Mouse (Mus musculus): ENCODE measurements around the gene Clasp2. TPM values are rescaled to one million over a fixed set of nuclear protein-coding genes. Genes with fewer than 3 reads are reported as not detected.

The Clasp2 gene
- polyA plus RNA-seq, 1 experiment, result 16.8 TPM

DNA sequence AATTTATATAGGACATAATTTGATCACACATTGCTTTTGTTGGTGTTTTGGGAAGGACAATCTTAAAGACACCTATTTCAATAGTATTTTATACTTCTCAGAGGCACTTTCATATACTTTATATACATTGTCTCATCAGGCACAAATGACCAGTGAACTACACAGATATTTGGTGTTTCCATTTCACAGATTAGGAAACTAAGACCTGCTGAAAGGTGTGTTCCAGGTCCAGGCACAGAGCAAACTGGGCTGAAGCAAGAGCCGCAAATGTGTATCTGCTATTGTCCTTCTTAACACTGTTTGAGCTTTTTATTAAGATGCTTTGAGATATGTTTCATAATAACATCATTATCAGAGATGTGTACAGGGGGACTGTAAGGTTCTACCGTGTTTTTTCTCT is 52.7 kb downstream of the Clasp2 start:
- H3K27ac ChIP-seq (ENCODE audit: control insufficient read depth, insufficient read depth, low read depth, low read length, poor library complexity), result no peak overlapping the region
- no peak overlapping the region for H3K4me3 ChIP-seq (replicated peaks; ENCODE audit: control insufficient read depth, low read depth, low read length)
- H3K4me1 ChIP-seq (ENCODE audit: control insufficient read depth, insufficient read depth, low read length), result no peaks in the 10 kb centered on the region; the same call in 1 of the 2 replicates
- 60% methylated on average over 2 of the region's 2 CpGs for WGBS
- TF ChIP-seq POLR2A (IDR thresholded peaks at IDR 0.05; ENCODE audit: borderline replicate concordance, control insufficient read depth, low read depth, low read length) (no peak), CTCF (IDR thresholded peaks at IDR 0.05; ENCODE audit: control insufficient read depth, insufficient read depth, low read length) (no peak)

DNA sequence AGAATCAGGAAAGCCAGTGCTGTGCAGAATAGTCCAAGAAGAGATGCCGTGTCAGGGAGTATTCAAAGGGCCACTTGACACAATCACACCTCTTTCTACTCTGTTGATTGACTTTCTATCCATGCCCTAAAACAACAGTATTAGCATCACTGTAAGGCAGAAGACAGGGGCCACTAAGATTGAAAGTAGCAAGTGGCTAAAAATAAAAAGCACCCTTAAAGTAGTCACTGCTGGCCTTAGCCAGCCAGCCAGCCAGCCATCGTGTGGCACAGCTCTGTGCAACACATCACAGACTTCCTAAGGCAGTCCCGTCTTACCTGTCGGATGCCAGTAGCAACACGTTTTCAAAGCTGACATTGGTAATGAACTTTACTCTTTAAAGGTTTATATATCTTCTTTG is 55.9 kb downstream of the Clasp2 start:
- TF ChIP-seq CTCF (IDR thresholded peaks at IDR 0.05; ENCODE audit: control insufficient read depth, insufficient read depth, low read length), result no peak
- no peak for TF ChIP-seq POLR2A (IDR thresholded peaks at IDR 0.05; ENCODE audit: borderline replicate concordance, control insufficient read depth, low read depth, low read length)
- 86% methylated on average over 5 of the region's 5 CpGs for WGBS
- no peaks in the 10 kb centered on the region; the same call in 1 of the 2 replicates for H3K4me1 ChIP-seq (ENCODE audit: control insufficient read depth, insufficient read depth, low read length)

GRCm38 (mm10) chr9:113800671-113801070 is 59.4 kb downstream of the Clasp2 start:
- Histone ChIP-seq H3K4me3 (replicated peaks; ENCODE audit: control insufficient read depth, low read depth, low read length) (no peak overlapping the region), H3K27ac (ENCODE audit: control insufficient read depth, insufficient read depth, low read depth, low read length, poor library complexity) (no peak overlapping the region), H3K4me1 (ENCODE audit: control insufficient read depth, insufficient read depth, low read length) (no peaks in the 10 kb centered on the region; the same call in 1 of the 2 replicates)
- TF ChIP-seq CTCF (IDR thresholded peaks at IDR 0.05; ENCODE audit: control insufficient read depth, insufficient read depth, low read length) (no peak), POLR2A (IDR thresholded peaks at IDR 0.05; ENCODE audit: borderline replicate concordance, control insufficient read depth, low read depth, low read length) (no peak)
- WGBS, result 42% methylated on average over 3 of the region's 3 CpGs

More for the DNA sequence above, 55.9 kb downstream of the Clasp2 start:
- H3K4me3 ChIP-seq (replicated peaks; ENCODE audit: control insufficient read depth, low read depth, low read length), result no peak overlapping the region
- no peak overlapping the region for H3K27ac ChIP-seq (ENCODE audit: control insufficient read depth, insufficient read depth, low read depth, low read length, poor library complexity)

DNA sequence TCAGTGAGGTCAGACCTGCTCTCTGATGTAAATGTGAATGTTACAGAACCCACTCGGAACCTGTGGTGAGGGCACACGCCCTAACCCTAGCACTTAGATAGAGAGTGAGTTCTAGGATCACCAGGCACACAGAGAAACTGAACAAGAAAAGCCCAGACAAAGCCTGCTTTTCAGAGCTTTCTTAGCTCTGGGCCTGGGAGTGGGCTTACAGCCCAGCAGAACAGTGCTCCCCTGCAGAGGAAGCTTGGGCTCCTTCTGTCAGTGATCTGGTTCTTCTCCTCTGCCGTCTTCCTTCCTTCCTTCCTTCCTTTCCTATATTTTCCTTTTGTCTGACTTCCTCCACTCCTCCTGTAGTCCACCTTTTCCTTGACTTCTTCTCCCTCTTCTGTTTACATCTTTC is 61.5 kb downstream of the Clasp2 start:
- WGBS, result 69% methylated on average over 3 of the region's 3 CpGs
- no peak for TF ChIP-seq CTCF (IDR thresholded peaks at IDR 0.05; ENCODE audit: control insufficient read depth, insufficient read depth, low read length)
- TF ChIP-seq POLR2A (IDR thresholded peaks at IDR 0.05; ENCODE audit: borderline replicate concordance, control insufficient read depth, low read depth, low read length), result no peak

GRCm38 (mm10) chr9:113803751-113804150 is 62.5 kb downstream of the Clasp2 start:
- 74% methylated on average over 2 of the region's 2 CpGs for WGBS
- H3K4me3 ChIP-seq (replicated peaks; ENCODE audit: control insufficient read depth, low read depth, low read length), result no peak overlapping the region
- no peaks in the 10 kb centered on the region; the same call in 1 of the 2 replicates for H3K4me1 ChIP-seq (ENCODE audit: control insufficient read depth, insufficient read depth, low read length)
- H3K27ac ChIP-seq (ENCODE audit: control insufficient read depth, insufficient read depth, low read depth, low read length, poor library complexity), result no peak overlapping the region
- TF ChIP-seq POLR2A (IDR thresholded peaks at IDR 0.05; ENCODE audit: borderline replicate concordance, control insufficient read depth, low read depth, low read length), result no peak
- TF ChIP-seq CTCF (IDR thresholded peaks at IDR 0.05; ENCODE audit: control insufficient read depth, insufficient read depth, low read length), result no peak

More for the DNA sequence above, 61.5 kb downstream of the Clasp2 start:
- Histone ChIP-seq H3K4me3 (replicated peaks; ENCODE audit: control insufficient read depth, low read depth, low read length) (no peak overlapping the region), H3K4me1 (ENCODE audit: control insufficient read depth, insufficient read depth, low read length) (no peaks in the 10 kb centered on the region; the same call in 1 of the 2 replicates), H3K27ac (ENCODE audit: control insufficient read depth, insufficient read depth, low read depth, low read length, poor library complexity) (no peak overlapping the region)

DNA sequence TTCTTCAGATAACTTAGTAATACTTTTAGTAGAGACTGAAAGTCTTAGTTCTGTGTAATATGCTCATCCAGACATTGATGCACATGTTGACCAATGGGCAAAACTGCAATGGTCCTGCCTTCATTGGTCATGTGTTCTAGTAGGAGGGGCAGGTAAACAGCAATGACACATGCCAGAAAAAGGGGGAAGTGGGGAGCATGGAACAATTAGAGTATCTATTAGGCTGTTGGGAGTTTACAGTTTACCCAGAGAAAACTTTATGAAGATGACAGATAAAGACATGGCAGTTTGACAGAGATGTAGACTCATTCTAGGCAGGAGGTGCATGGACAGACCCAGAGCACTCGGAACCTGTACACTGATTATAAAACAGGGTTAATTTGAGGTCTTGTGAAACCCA is 64.1 kb downstream of the Clasp2 start:
- Histone ChIP-seq H3K4me3 (replicated peaks; ENCODE audit: control insufficient read depth, low read depth, low read length) (no peak overlapping the region), H3K27ac (ENCODE audit: control insufficient read depth, insufficient read depth, low read depth, low read length, poor library complexity) (no peak overlapping the region), H3K4me1 (ENCODE audit: control insufficient read depth, insufficient read depth, low read length) (no peaks in the 10 kb centered on the region; the same call in 1 of the 2 replicates)
- 53% methylated on average over 1 of the region's 1 CpGs for WGBS
- TF ChIP-seq POLR2A (IDR thresholded peaks at IDR 0.05; ENCODE audit: borderline replicate concordance, control insufficient read depth, low read depth, low read length), result no peak
- TF ChIP-seq CTCF (IDR thresholded peaks at IDR 0.05; ENCODE audit: control insufficient read depth, insufficient read depth, low read length), result no peak

- Histone ChIP-seq H3K27ac (ENCODE audit: control insufficient read depth, insufficient read depth, low read depth, low read length, poor library complexity) (no peak overlapping the region), H3K4me1 (ENCODE audit: control insufficient read depth, insufficient read depth, low read length) (no peaks in the 10 kb centered on the region; the same call in 1 of the 2 replicates), H3K4me3 (replicated peaks; ENCODE audit: control insufficient read depth, low read depth, low read length) (no peak overlapping the region)
- TF ChIP-seq CTCF (IDR thresholded peaks at IDR 0.05; ENCODE audit: control insufficient read depth, insufficient read depth, low read length), result no peak
- no peak for TF ChIP-seq POLR2A (IDR thresholded peaks at IDR 0.05; ENCODE audit: borderline replicate concordance, control insufficient read depth, low read depth, low read length)
- 85% methylated on average over 1 of the region's 1 CpGs for WGBS
Measured at GRCm38 (mm10) chr9:113811327-113811726, 70.1 kb downstream of the Clasp2 start.

DNA sequence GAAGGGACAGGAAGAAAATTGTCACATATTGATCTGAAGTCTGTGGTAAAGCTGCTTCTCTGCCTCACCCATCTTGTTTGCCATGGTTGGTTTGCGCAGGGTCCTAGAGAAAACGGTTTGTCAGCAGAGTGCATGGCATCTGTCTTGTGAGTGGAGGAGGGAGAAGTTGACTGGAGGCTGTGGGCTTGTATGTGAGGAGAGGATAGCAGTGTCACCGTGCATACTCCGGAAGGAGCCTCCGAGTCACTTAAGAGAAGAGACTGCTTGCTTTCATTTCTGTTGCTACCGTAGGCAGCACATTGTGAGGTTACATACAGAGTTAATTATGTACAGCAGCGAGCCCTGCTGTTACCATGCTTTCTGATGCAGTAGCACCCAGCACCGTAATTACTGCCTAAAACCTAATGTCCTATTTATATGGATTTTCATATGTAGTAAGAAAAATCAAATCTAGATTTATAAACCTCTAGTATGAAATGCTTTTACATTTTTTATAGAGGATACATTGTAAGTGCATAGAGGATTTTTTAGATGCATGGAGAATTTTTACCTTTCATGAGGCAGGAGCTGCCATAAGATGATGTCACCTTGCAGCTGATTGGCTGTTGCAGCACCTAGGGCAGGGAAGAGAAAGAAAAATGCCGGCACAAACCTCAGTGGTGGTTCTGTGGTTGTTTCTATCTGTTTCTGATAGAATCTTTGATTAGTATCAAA is 70.8 kb downstream of the Clasp2 start:
- H3K27ac ChIP-seq (ENCODE audit: control insufficient read depth, insufficient read depth, low read depth, low read length, poor library complexity), result no peak overlapping the region
- TF ChIP-seq POLR2A (IDR thresholded peaks at IDR 0.05; ENCODE audit: borderline replicate concordance, control insufficient read depth, low read depth, low read length), result no peak
- no peak for TF ChIP-seq CTCF (IDR thresholded peaks at IDR 0.05; ENCODE audit: control insufficient read depth, insufficient read depth, low read length)
- 56% methylated on average over 9 of the region's 9 CpGs for WGBS
- H3K4me3 ChIP-seq (replicated peaks; ENCODE audit: control insufficient read depth, low read depth, low read length), result peak overlapping the region; percentile 26
- no peaks in the 10 kb centered on the region; the same call in 1 of the 2 replicates for H3K4me1 ChIP-seq (ENCODE audit: control insufficient read depth, insufficient read depth, low read length)
